Mouse (Mus musculus): ENCODE results near the gene Mitf. TPM values are rescaled to one million over a fixed set of nuclear protein-coding genes. Genes with fewer than 3 reads are reported as not detected.

The Mitf gene
- polyA plus RNA-seq, 1 experiment = 10.2 TPM

DNA sequence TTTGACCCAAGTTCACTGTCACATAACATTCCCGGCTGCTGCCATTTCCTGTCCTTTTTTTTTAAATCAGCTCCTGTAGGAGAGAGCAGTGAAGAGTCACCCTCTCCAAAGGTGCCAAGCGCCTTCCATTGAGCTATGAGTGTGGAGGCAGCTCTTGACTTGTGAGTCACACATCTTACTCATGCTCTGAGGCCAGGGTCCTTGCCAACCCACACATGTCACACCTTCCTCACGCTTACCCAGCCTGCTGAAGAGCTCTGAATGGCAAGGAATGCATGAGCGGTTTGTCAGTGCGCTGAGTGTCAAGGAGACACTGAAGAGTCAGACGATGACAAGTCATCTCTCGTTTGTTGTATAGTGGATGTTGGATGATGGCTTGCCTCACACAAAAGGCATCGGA is 146.0 kb downstream of the Mitf start:
- TF ChIP-seq CTCF (IDR thresholded peaks at IDR 0.05; ENCODE audit: borderline replicate concordance, insufficient read depth, low read depth, low read length) (no peak), POLR2A (IDR thresholded peaks at IDR 0.05; ENCODE audit: borderline replicate concordance, insufficient read depth, low read length) (no peak)
- Histone ChIP-seq H3K4me3 (replicated peaks; ENCODE audit: insufficient read depth, low read depth, low read length) (no peak overlapping the region), H3K27me3 (ENCODE audit: control insufficient read depth, insufficient read depth, low read length) (no peaks in the 10 kb centered on the region), H3K27ac (ENCODE audit: insufficient read depth, low read length) (no peak overlapping the region), H3K4me1 (ENCODE audit: control insufficient read depth, insufficient read depth, low read length) (no peaks in the 10 kb centered on the region)
- DNase-seq = no peak
- WGBS = 75% methylated on average over 8 of the region's 8 CpGs

- DNase-seq = no peak
- Histone ChIP-seq H3K4me3 (replicated peaks; ENCODE audit: insufficient read depth, low read depth, low read length) (no peak overlapping the region), H3K27me3 (ENCODE audit: control insufficient read depth, insufficient read depth, low read length) (no peaks in the 10 kb centered on the region), H3K27ac (ENCODE audit: insufficient read depth, low read length) (no peak overlapping the region), H3K4me1 (ENCODE audit: control insufficient read depth, insufficient read depth, low read length) (no peaks in the 10 kb centered on the region)
- TF ChIP-seq CTCF (IDR thresholded peaks at IDR 0.05; ENCODE audit: borderline replicate concordance, insufficient read depth, low read depth, low read length) (no peak), POLR2A (IDR thresholded peaks at IDR 0.05; ENCODE audit: borderline replicate concordance, insufficient read depth, low read length) (no peak)
- 94% methylated on average over 6 of the region's 6 CpGs for WGBS
These were observed 149.3 kb downstream of the Mitf start for GRCm38 (mm10) chr6:97956121-97956520.

GRCm38 (mm10) chr6:97956636-97957035 is 149.8 kb downstream of the Mitf start:
- H3K4me3 ChIP-seq (replicated peaks; ENCODE audit: insufficient read depth, low read depth, low read length) = no peak overlapping the region
- no peak for TF ChIP-seq POLR2A (IDR thresholded peaks at IDR 0.05; ENCODE audit: borderline replicate concordance, insufficient read depth, low read length)
- no peak for TF ChIP-seq CTCF (IDR thresholded peaks at IDR 0.05; ENCODE audit: borderline replicate concordance, insufficient read depth, low read depth, low read length)
- H3K27ac ChIP-seq (ENCODE audit: insufficient read depth, low read length) = no peak overlapping the region
- no peaks in the 10 kb centered on the region for H3K27me3 ChIP-seq (ENCODE audit: control insufficient read depth, insufficient read depth, low read length)
- no peaks in the 10 kb centered on the region for H3K4me1 ChIP-seq (ENCODE audit: control insufficient read depth, insufficient read depth, low read length)
- 95% methylated on average over 10 of the region's 10 CpGs for WGBS
- DNase-seq = no peak

DNA sequence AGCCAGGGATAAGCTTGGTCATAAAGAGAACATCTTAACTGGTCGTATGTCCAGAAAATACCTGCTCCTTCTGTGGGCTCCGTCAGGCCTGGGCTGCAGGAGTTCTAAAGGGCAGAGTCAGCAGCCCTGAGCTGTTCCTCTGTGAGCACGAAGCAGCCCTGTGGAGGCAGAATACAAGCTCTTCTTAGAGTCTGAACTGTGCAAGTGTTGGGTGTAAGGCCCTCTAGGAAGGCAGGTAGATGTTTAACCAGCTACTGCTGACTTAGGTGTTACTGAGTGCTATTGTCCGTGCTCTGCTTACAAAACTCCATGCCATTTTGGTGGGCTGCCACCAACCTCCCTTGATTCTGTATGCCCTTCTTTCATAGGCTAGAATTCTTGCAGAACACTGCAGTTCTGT is 151.4 kb downstream of the Mitf start:
- H3K27ac ChIP-seq (ENCODE audit: insufficient read depth, low read length) = no peak overlapping the region
- TF ChIP-seq POLR2A (IDR thresholded peaks at IDR 0.05; ENCODE audit: borderline replicate concordance, insufficient read depth, low read length) (no peak), CTCF (IDR thresholded peaks at IDR 0.05; ENCODE audit: borderline replicate concordance, insufficient read depth, low read depth, low read length) (no peak)
- DNase-seq = no peak
- no peaks in the 10 kb centered on the region for H3K27me3 ChIP-seq (ENCODE audit: control insufficient read depth, insufficient read depth, low read length)
- no peak overlapping the region for H3K4me3 ChIP-seq (replicated peaks; ENCODE audit: insufficient read depth, low read depth, low read length)
- WGBS = 89% methylated on average over 4 of the region's 4 CpGs
- no peaks in the 10 kb centered on the region for H3K4me1 ChIP-seq (ENCODE audit: control insufficient read depth, insufficient read depth, low read length)

GRCm38 (mm10) chr6:97961776-97962175 is 154.9 kb downstream of the Mitf start:
- no peak overlapping the region for H3K4me3 ChIP-seq (replicated peaks; ENCODE audit: insufficient read depth, low read depth, low read length)
- H3K27ac ChIP-seq (ENCODE audit: insufficient read depth, low read length) = no peak overlapping the region
- no peaks in the 10 kb centered on the region for H3K27me3 ChIP-seq (ENCODE audit: control insufficient read depth, insufficient read depth, low read length)
- TF ChIP-seq CTCF (IDR thresholded peaks at IDR 0.05; ENCODE audit: borderline replicate concordance, insufficient read depth, low read depth, low read length) (no peak), POLR2A (IDR thresholded peaks at IDR 0.05; ENCODE audit: borderline replicate concordance, insufficient read depth, low read length) (no peak)
- 69% methylated on average over 2 of the region's 2 CpGs for WGBS
- H3K4me1 ChIP-seq (ENCODE audit: control insufficient read depth, insufficient read depth, low read length) = peaks cover 3% of the 10 kb centered on the region; the same call in 1 of the 2 replicates
- DNase-seq = no peak

DNA sequence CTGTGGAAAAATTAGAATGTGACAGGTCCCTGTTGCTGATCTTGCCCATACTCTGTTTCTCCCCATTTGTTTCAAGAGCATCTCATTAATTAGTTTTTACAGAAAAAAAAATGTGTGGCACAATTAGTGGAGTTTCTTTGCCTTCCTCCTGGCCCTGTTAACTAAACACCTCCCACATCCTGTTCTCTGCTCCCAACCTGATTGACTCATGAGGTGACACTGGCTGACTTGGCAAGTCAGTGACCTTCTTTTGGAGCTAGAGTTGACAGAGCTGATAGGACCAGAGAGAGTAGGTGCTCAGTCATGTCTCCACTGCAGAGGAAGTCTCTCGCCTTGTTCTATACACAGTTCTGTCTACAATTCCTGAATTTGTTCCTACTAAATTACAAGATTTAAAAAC is 155.5 kb downstream of the Mitf start:
- Histone ChIP-seq H3K4me3 (replicated peaks; ENCODE audit: insufficient read depth, low read depth, low read length) (no peak overlapping the region), H3K27ac (ENCODE audit: insufficient read depth, low read length) (no peak overlapping the region), H3K27me3 (ENCODE audit: control insufficient read depth, insufficient read depth, low read length) (no peaks in the 10 kb centered on the region), H3K4me1 (ENCODE audit: control insufficient read depth, insufficient read depth, low read length) (peaks cover 3% of the 10 kb centered on the region; the same call in 1 of the 2 replicates)
- TF ChIP-seq POLR2A (IDR thresholded peaks at IDR 0.05; ENCODE audit: borderline replicate concordance, insufficient read depth, low read length) (no peak), CTCF (IDR thresholded peaks at IDR 0.05; ENCODE audit: borderline replicate concordance, insufficient read depth, low read depth, low read length) (no peak)
- no peak for DNase-seq
- 91% methylated on average over 1 of the region's 1 CpGs for WGBS

DNA sequence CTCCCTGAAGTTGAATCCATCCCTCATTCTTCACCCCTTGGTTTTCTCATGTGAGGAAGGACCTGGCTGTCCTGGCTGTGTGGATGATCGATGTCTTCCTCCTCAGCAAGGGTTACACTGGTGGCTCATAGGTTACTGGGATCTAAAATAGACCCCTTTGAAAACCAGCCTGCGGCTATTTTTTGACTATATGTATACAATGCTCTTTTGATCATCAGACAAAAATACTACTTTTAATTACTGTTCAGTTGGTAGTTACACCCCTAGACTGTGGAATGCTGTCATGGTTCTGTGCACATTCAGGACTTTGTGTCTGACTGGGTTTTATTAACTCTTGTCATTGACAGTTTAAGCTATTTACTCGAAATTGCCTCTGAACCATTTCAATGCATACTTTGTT is 157.9 kb downstream of the Mitf start:
- Histone ChIP-seq H3K27ac (ENCODE audit: insufficient read depth, low read length) (no peak overlapping the region), H3K4me3 (replicated peaks; ENCODE audit: insufficient read depth, low read depth, low read length) (no peak overlapping the region), H3K4me1 (ENCODE audit: control insufficient read depth, insufficient read depth, low read length) (peaks cover 3% of the 10 kb centered on the region; the same call in 1 of the 2 replicates), H3K27me3 (ENCODE audit: control insufficient read depth, insufficient read depth, low read length) (no peaks in the 10 kb centered on the region)
- TF ChIP-seq CTCF (IDR thresholded peaks at IDR 0.05; ENCODE audit: borderline replicate concordance, insufficient read depth, low read depth, low read length) (no peak), POLR2A (IDR thresholded peaks at IDR 0.05; ENCODE audit: borderline replicate concordance, insufficient read depth, low read length) (no peak)
- no peak for DNase-seq
- 76% methylated on average over 3 of the region's 3 CpGs for WGBS

- Histone ChIP-seq H3K27ac (ENCODE audit: insufficient read depth, low read length) (no peak overlapping the region), H3K4me1 (ENCODE audit: control insufficient read depth, insufficient read depth, low read length) (no peaks in the 10 kb centered on the region), H3K4me3 (replicated peaks; ENCODE audit: insufficient read depth, low read depth, low read length) (no peak overlapping the region), H3K27me3 (ENCODE audit: control insufficient read depth, insufficient read depth, low read length) (no peaks in the 10 kb centered on the region)
- no peak for TF ChIP-seq POLR2A (IDR thresholded peaks at IDR 0.05; ENCODE audit: borderline replicate concordance, insufficient read depth, low read length)
- TF ChIP-seq CTCF (IDR thresholded peaks at IDR 0.05; ENCODE audit: borderline replicate concordance, insufficient read depth, low read depth, low read length) = no peak
- no peak for DNase-seq
- WGBS = 50% methylated on average over 9 of the region's 9 CpGs
These were observed 174.8 kb downstream of the Mitf start for GRCm38 (mm10) chr6:97981668-97982067.

All from cerebellum, adult 2 months (tissue).